Mouse (Mus musculus): ENCODE measurements around the gene Gm21854. TPM values are rescaled to one million over a fixed set of nuclear protein-coding genes. Genes with fewer than 3 reads are reported as not detected.
"Not testable (repeated sequence)": the region's sequence is repeated elsewhere in the genome, so short reads cannot be mapped to it uniquely, and the experiment has no call there.

Gm21854 gene
- not detected in 2 replicates for polyA plus RNA-seq (2015; fragmentation: Nextera tagmentation; extraction: Ambion mirVana)

DNA sequence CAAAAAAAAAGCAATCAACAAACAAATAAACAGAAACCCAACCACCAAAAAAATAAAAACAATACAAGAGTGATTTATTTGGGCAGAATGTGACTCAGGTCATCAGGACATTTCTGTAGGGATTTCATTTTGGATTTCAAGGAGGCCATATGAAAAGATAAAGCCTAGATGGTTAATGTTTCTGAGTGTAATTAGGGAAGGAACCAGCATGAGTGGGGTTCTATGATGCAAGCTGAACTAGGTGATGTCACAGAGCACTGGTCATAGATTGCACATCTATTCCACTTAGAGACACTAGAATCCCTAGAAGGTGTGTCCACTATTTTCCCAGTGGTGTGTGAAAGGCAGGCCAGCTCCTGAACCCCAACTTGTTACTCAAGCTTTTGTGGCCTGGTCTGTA is at the start of gene Gm21854:
TSS of gene Gm21854 (plus strand) at position 301 of the 400 bp plus-strand sequence.
- H3K4me1 ChIP-seq; H3K4me3 ChIP-seq; H3K9me3 ChIP-seq; H3K27ac ChIP-seq (replicated peaks); ATAC-seq (replicated peaks); H3K9ac ChIP-seq (replicated peaks); H3K36me3 ChIP-seq; H3K4me2 ChIP-seq (replicated peaks); H3K27me3 ChIP-seq: not testable (repeated sequence)

Other genes starting within 250 kb of the Gm21854 start
- gene Gm20914, start 69.0 kb downstream of the Gm21854 start, polyA plus RNA-seq (2015; fragmentation: Nextera tagmentation; extraction: Ambion mirVana): not detected in 2 replicates
- not detected in 2 replicates for gene Gm28171, start 136.4 kb downstream of the Gm21854 start, polyA plus RNA-seq (2015; fragmentation: Nextera tagmentation; extraction: Ambion mirVana)